Mouse (Mus musculus) heart, postnatal 36 days (tissue): ENCODE data around the gene Slc6a17. TPM values are rescaled to one million over a fixed set of nuclear protein-coding genes. Genes with fewer than 3 reads are reported as not detected.

Experiments
- total RNA-seq, 2 experiments: library from RNA; stranded (reverse); gene quantifications; 2 replicates each; pipeline ENCODE4 v1.2.3; 2021

The Slc6a17 gene
- total RNA-seq, 2 experiments from 2014 or later: 1.5 to 2.0 TPM

Other genes starting within 250 kb of the Slc6a17 start
- 10 to 100 TPM; 67.9 to 68.2 TPM for gene Lamtor5, start 239.2 kb downstream of the Slc6a17 start, total RNA-seq
- gene Slc16a4, start 226.8 kb downstream of the Slc6a17 start, total RNA-seq: under 1 TPM; 0.64 to 0.70 TPM
- gene Rbm15, start 184.3 kb downstream of the Slc6a17 start, total RNA-seq: 10 to 100 TPM; 22.5 to 24.4 TPM
- under 1 TPM; 0.11 to 0.33 TPM for gene Kcnc4, start 58.5 kb downstream of the Slc6a17 start, total RNA-seq
- gene Ubl4b, start 37.1 kb upstream of the Slc6a17 start, total RNA-seq: not detected
- not detected for gene Alx3, start 77.0 kb upstream of the Slc6a17 start, total RNA-seq
- not detected for gene Gm10961, start 113.3 kb upstream of the Slc6a17 start, total RNA-seq
- gene Strip1, start 113.7 kb upstream of the Slc6a17 start, total RNA-seq: 10 to 100 TPM; 19.3 to 20.5 TPM
- gene Ahcyl1, start 178.5 kb upstream of the Slc6a17 start, total RNA-seq: 10 to 100 TPM; 77.8 to 80.6 TPM
- 10 to 100 TPM; 34.4 to 49.5 TPM for gene Csf1, start 242.5 kb upstream of the Slc6a17 start, total RNA-seq